Mouse (Mus musculus) granulocyte monocyte progenitor cell, adult 5-6 weeks (primary cell): ENCODE results near the gene Plppr4. TPM values are rescaled to one million over a fixed set of nuclear protein-coding genes. Genes with fewer than 3 reads are reported as not detected.

Source experiments
- ATAC-seq: replicated peaks from 2 replicates; pipeline ENCODE4 v1.8.0; 2016; ENCODE audit warnings: mild to moderate bottlenecking, moderate TSS enrichment, inconsistent platforms; ENCODE audit not compliant: poor library complexity, severe bottlenecking
- total RNA-seq, 2 experiments: library from RNA; stranded (forward) in 1 of 2; stranded (reverse) in 1 of 2; fragments of 200-712, 200-1000 nt in 1 of 2; fragments of >200 nt in 1 of 2; fragmentation: Nextera tagmentation in 1 of 2; gene quantifications; 2 replicates each; pipeline ENCODE4 v1.2.3; 2014 to 2017

Gene Plppr4
- total RNA-seq (2014; fragmentation: Nextera tagmentation) (not detected in 2 replicates), total RNA-seq (2017) (not detected in 2 replicates)

DNA sequence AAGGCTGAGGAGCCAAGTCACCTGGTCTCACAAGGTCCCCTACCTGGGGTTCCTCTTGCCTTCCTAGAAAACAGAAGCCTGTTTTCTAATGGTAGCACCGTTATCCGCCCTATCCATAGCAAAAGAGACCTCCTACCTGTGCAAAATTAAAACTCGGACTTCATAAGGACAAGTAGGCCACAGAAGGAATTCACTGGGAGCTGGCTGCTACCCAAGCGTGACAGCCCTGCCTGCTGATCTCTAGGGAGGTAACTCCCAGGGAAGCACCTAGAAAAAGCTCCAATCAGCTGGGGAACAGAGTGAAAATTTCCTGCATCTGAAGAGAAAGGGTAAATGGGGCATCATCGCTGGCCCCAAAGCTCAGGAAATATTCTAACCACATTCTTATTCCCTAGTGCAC lies at the start of gene Plppr4:
Gene Plppr4 (minus strand): TSS at position 349 of the 400 bp plus-strand sequence.
- no peak for ATAC-seq

DNA sequence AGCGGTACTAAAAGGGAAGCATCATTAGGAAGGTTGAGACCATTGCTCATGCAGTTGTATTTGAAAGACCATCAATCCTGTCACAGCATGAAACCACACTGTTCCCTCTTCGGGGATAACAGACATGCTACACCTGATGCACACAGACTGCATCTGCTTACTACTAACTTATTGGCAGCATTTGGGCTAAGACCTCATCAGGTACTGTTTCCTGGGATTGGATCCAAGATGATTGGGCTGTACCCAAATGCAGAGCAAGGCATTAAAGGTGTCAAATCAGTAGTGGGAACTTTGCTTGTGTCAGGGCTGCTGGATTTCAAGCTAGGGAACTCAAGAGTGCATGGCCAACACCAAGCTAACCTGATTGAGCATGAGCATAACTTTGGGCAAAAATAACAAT lies 45.1 kb upstream of the Plppr4 start:
- ATAC-seq, result no peak

DNA sequence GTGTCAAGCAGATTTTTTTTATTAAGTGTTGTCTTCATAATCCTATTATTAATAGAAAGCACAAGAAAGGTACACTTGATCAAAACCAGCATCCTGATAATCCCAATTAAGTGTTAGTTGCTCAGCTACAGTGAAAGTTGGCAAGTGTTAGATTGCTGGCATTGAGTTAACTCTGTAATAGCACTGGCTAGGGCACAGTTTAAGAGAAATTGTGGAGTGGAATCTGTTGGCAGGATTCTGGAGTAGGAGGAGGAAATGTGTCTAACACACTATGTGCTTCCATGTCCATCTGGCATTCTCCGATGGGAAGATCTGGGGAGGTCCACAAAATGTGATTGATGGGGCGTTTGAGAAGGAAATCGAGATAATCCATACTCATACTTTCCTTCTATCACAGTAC lies 43.1 kb upstream of the Plppr4 start:
- ATAC-seq, result no peak

DNA sequence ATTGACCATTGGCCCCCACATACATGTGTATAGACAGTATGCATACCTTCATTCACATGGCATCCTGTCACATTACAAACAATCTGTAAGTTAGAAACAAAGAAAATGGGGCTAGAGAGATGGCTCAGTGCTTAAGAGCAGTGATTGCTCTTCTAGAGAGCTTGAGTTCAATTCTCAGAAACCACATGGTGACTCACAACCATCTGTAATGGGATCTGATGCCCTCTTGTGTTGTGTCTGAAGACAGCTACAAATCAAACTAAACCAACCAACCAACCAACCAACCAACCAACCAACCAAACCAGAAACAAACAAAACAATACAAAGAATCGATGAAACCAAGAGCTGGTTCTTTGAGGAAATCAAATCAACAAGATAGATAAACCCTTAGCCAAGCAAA lies 5.4 kb upstream of the Plppr4 start:
- ATAC-seq, result no peak

DNA sequence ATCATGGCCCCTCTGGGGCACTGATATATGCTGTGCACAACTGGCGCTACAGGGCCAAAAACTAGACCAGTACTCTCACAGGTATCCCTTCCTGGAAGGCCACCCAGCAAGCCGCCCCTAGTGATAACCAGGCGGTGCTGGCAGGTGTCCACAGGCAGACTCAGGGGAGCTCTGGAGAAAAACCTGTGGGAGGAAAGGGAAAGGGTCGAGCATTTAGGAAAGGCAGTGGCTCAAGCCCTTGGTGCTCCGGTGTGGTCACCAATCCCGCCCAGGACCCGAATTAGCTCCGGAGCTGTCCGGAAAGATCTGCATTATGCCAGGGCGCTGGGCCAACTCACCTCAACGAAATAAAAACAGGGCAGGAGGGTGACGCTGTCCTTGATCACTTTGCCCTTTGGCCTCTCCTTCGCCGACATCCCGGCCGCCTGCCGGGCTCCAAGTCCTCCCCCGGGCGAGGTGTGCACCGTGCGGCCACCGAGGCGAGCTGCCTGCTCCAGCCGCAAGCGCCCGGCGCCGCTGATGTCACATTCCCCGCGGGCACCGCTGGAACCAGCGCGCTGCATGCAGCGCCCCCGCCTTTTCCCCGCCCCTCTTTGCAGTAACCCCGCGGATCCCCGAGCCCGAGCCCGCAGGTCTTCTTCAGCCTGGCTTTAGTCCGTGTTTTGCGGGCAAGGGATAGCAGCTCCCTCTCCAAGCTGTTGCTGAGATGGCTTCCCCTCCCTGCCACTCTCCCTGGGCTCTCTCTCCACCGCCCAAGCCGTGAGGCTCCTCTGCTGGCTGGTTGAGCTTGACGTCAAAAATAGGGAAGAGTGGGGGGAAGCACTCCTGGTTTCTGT lies 772 bp downstream of the Plppr4 start:
- ATAC-seq, result peak; percentile 84

DNA sequence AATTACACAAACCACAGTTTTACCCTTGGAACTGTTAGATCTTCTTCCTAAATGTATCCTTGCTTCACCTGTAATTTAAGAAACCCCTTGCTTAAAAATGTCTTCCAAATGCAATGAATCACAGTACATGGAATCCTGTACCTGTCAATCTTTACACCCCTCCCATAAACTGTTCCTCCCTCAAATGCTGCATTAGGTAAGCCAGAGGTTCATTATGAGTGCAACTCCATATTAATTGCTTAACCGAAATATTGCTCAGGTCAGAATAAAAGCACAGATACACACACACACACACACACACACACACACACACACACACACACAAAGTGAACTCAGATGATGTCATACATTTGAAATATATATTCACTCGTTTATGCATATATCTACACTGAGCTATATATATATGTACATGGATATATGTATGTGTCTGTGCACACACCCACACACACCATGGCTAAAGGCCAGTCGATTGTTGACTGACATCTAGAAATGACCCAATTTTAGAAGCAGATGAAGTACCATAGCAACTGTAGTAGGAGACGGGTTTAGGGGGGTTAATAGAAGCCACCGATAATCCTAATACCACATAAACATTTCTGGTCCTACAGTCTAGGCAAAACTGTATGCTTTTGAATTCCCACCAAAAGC lies 1.6 kb downstream of the Plppr4 start:
- ATAC-seq, result no peak

DNA sequence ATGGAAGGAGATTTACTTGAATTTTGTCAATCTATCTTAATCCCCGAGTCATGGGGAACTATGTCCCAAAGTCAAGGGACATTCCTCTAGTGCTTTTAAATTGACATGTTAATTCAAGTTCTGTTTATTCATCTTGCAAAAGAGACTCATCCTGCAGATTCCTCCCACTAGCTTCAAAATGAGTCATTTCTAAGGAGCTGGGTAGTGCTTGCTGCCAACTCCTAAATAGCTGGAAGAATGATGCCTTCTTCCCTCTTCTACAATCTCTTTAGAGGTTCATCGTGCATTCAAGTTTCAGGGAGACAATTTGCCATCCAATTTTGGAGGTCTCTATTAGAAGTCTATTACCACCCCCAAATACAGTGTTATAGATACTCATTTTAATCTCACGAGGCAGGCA lies 3.3 kb downstream of the Plppr4 start:
- no peak for ATAC-seq

DNA sequence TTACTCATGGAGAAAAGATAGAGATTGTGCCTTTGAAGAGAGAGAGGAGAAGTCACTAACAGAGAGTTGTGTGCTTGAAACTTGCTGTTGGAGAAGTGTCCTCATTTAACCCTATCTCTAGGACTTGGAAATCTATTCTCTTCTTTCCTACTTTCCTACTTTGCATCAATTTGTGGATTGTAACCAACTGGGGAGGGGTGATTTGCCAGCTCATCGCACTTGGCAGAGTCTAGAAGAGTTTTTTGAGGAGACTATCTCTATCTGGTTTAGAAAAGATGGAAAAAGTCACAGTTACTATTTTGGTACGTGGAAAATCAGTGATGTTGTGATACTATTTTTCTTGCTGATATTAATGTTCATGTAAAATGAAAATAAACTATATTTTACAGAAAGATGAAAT lies 6.7 kb downstream of the Plppr4 start:
- no peak for ATAC-seq

DNA sequence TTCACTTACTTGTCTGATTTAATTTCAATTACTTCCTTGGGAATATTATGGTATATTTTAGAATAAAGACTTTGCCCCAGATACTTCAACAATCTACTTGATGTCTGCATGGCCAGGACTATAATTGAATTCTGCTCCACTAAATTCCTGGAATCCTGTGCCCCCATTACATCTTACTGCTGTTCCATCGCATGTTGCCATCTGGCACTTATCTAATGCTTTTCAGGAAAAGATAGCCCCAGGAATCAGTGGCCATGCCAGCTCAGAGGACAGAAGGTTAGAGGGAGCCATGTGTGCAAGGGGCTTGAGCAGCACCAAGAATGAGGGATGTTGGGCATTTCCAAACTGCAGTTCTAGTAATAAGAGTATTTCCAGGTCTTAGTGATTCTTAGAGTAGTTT lies 14.3 kb downstream of the Plppr4 start:
- ATAC-seq, result no peak

DNA sequence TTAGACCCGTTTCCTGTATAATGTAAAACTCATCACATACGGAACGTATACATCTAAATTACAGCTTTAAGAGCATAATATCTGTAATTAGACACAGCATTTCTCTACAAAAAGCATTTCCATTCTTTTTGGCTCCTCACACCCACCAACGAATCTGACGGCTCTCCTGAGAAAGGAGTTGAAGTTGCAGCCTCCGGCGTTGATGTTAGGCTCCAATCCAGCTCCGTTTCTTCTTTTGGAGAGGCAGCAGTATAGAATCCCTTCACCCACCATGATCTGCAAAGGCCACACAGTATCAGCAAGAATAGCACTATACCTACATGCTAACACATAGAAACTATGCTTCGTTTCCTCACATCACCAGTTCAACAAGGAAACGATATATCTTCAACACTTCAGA lies 29.2 kb downstream of the Plppr4 start:
- ATAC-seq, result no peak

DNA sequence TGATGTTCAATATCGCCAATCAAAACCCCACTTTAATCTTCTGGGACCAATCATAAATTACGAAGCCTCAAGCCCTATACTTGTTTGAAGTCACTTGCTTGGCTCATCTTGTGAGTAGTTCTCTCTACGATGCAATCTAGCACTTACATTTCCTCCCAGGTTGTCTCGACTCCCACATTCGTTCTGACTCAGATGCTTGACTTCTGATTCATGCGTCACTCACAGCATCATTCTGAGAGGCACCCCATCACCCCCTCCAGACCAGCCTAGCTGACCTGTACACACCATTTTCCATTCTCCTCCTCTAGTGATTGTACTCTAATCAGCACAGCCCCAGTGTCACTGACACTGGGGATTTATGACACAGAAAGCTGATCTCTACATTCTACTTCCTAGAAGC lies 31.2 kb downstream of the Plppr4 start:
- no peak for ATAC-seq

DNA sequence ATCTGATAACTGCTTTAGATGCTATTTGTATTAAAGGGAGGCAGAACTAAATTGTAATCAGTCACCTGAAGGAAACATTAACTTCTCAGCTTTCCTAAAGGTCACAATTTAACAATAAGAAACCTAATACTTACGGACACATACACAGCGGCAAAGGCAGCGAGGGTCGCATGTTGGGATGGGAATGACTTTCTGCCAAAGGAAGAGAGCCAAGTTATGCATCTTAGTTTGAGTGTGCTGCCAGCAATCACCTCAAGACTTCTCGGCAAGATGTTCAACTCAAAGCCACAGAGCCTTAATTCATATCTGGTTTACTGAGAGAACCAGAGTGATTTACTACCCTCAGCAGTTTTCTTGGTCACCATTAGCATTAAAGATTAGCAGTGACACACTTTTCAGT lies 34.1 kb downstream of the Plppr4 start:
- ATAC-seq, result no peak

DNA sequence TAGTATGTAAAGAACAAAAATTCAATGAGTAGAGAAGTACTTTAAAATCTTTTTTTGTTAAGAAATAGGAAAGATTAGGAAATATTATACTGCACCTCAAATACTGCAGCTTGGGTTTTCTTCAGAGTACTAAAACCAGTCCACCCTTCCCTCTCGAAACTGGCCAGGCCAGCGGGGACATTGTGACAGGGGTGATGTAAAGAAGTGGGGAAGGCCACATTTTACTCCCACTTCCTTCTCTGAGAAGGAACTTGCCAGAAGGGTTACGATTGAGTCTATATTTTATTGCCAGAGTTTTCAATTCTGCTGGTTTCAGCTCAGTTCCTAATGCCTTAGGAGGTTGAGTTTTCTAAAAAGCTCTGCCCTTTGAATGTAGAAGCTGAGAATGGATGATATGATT lies 41.0 kb downstream of the Plppr4 start:
- ATAC-seq, result peak; percentile 100

DNA sequence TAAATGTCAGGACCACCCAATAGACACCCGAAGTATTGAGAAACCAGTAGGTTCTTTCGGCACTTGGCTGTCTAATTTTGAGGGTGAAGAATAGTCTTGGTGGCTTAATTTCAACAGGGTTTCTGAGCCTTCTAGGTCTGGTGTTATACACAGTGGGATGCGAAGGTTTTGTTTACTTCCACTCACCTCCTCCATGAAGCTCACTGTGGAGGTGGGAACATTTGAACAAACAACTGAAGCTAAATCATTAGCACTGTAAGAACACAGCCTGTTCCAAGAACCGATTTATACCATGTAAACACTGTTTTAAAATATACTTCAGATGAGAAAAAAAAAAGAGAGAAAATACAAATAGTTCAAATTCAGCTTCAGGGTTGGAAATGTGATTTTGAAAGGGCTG lies 47.3 kb downstream of the Plppr4 start:
- ATAC-seq, result no peak

DNA sequence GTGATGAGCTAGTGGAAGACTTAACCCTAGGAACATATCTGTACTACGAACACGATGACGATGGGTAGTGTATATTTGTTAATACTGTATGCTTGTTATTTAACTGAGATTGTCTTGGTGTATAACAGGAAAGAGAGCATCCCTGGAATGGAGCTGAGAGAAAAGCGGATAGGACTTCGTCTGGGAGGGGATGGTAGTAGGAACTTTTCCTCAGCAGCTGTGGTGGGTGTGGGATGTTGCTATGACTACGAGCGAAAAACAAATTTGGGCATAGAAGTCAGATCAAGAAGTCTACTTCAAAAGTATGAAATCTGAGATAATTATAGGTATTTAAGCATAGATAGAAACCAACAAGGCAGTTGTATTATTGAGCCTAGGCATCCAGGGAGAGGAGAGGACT lies 48.6 kb downstream of the Plppr4 start:
- ATAC-seq, result no peak

DNA sequence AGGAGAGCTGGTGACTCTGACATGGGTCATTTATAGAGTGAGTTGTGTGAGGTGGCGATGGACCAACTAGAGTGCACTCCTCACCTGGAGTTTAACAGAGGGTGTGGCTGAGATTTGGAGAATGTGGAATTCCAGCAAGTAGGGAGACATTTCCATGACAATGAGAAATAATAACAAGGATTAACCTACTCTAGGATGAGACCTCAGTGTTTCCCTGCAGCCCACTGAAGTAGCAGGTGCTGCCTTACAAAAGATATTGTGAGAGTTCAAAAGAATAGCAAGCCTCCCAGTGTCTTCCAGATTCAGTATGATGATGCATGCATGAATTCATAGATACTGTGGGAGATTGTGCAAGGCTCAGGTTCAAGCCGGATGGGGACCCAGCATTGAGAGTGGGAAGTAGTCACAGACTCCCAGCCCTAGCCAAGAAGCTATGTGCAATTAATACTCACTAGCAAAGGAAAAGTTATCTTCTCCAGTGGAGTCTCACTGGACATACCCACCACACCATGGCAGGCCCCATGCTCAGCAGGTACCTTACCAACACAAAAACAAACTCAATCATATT lies 49.8 kb downstream of the Plppr4 start:
- ATAC-seq, result peak; percentile 68

DNA sequence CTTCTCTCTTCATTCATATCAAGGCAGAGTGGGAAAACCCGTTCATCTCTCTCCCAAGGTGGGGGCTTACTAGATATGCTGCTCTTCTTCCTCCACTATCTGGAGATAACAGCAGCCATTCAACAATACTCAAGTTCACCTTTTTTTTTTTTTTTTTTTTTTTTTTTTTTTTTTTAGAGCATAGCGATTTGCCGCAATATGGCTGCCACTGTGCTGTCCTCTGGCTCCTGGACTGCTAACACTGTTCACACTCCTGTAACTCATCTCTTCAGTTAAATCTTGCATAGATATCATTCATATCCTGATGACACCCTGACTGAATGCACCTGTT lies 51.1 kb downstream of the Plppr4 start:
- no peak for ATAC-seq

DNA sequence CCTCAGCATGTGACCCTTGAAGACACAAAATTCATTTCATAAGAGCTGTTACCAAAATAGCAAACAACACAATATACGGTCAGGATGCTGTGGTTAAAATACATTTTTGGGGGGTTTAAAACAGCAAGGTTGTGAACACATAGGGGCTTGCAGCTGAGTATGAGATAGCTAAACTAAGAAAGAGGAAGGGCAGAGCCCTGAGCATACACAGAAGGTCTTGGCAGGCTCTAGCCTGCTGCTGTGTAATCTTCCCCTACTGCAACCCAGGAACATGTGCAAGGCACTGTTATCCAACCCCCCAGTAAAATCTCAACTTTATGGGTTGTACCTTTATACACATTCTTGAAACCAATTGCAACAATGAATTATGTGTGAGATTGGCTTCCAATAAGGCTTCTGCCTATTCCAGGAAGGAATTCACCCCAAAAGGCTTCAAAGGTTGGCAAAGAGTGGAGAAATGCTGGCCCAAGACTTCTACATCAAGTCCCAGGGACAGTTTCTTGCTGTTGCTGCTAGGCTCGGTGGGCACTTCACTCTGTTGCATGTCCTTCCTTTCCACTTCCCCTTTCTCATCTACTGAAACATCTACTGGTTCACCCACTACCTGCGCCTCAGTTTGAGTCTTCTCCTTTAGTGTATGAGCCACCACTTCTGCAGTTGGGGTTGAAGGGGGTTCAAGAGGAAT lies 51.6 kb downstream of the Plppr4 start:
- peak; percentile 81 for ATAC-seq

DNA sequence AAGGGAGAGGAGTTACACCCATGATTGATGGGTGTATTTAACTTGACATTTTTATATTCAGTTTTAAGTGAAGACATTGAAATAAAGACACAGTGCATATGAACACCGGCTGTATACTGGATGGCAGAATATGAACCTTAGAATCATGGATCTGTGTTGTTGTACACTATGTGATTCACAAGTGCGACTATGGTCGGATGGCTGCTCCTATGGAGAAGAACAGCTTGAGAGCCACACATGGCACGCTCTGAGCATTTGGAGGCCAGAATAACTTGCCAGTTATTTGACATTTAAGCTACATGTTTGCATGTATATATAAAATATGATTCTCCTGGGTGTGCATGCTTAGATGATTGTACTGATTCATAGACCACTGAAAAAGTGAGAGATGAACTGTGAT lies 53.1 kb downstream of the Plppr4 start:
- ATAC-seq, result no peak

DNA sequence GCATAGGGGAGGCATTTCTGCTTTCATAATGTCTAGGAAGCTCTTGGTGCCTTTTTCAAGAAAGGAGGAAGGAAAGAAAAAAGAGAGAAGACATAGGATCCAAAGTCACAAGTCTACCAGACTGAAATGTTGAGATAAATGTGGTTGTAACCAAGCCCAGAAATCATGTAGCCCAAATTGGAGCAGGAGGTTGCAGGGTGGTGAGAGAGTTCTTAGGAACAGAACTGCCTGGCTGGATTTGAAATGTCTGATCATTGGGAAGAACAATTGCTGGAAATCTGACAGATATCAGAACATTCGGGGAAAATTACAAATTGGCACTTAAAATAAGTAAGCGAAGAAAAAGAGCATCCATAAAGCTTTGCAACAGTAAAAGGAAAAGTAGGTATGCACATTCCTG lies 56.6 kb downstream of the Plppr4 start:
- ATAC-seq, result no peak

DNA sequence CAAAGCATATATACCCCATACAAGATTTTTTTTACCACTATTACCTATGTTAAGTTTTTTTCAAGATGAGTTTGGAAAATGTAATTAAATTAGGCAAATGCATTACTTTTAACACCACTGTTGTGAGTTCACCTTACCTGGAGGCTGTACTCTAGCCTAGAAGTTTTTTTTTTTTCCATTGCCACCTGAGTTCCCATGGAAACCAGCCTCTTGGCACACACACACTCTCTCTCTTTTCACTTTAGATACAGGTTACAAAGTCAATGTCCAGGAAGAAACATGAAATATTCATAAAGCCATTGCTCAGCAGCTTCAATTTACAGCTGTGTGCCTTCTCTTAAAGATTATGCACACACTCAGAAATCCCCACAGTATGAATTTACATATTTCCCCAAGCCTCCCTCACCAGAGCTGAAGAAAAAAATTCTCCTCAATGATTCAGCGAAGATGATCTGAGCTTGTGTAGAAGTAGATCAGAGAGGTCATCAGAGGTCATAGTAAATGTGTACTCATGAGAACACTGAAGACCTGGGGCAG lies 59.9 kb downstream of the Plppr4 start:
- ATAC-seq, result no peak
